Mouse (Mus musculus) R1 (cell line): Measurements from ENCODE around the gene Arf3.
"Not testable (repeated sequence)": the region's sequence is repeated elsewhere in the genome, so short reads cannot be mapped to it uniquely, and the experiment has no call there.

Experiments
- DNase-seq: peaks from one replicate; pipeline ENCODE4 v3.0.0-alpha.2; 2018; ENCODE audit warnings: low read depth, low spot score

Gene Arf3

DNA sequence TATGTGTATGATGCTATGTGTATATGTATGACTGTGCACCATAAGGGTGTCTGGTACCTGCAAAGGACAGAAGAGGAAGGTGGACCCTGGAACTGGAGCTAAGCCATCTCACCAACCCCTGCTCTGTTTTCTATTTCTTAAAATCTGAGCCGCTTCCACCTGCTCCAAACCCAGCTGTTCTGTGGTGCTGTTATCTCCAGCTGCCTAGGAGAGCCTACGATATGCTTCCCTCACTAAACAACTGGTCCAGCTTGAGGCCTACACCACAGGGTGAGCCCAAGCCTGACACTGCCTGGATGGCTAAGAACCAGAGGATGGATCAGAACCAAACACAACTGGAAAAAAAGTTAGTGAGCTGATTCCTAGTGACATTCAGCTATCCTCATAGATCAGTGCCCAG, 8.9 kb downstream of the Arf3 start:
- DNase-seq = no peak

DNA sequence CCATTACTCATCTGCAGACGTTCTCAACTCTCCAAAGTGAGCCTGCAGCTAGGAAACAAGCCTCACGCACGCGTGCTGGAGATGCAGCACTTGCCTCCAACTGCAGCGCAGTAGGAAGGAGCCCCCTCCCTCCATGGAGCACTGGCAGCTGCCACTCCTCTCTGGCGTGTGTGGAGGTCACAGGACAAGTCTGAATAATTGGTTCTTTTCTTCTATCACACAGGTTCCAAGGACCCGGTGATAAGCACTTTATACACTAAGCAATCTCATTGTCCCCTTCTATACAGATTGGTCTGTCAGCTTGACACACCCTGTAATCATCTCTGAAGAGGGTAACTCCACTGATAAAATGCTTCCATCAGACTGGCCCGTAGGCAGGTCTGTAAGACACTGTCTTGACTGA, 10.0 kb downstream of the Arf3 start:
- DNase-seq = peak; percentile 51

GRCm38 (mm10) chr15:98749093-98749492, 13.9 kb downstream of the Arf3 start:
- no peak for DNase-seq

GRCm38 (mm10) chr15:98747296-98747695, 15.7 kb downstream of the Arf3 start:
- no peak for DNase-seq

- no peak for DNase-seq
These were observed 16.6 kb downstream of the Arf3 start for GRCm38 (mm10) chr15:98746344-98746965.

GRCm38 (mm10) chr15:98743863-98744262, 19.2 kb downstream of the Arf3 start:
- DNase-seq = not testable (repeated sequence)

DNA sequence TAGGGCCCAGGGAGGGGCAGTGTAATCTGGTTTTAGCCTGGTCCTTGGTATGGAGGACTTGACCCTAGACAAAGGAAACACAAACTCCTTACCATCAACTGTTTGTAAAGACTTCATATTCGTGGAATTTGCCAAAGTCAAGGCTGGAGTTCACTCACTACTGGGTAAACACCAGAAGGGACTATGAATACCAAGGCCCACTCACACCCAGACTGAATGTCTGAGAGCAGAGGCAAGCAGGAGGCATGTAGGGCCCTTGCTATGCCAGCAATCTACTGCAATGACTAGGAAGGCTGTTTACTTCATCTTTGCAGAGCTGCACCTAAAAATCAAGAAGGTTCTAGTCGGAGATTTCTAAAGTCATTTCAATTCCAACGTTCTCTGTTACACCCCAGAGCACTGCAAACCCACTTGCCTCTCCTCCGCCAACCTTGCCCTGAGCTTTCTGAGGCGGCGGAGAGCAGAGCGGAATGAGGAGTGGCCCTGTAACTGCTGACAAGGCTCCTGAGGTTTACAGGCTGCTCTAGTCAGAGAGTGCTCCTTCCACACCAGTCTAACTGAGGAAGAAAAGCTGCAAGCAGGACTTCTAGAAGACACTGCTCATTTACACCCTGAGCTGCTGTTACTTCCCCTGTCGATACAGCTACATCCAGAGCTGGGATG, 20.1 kb downstream of the Arf3 start:
- DNase-seq = no peak

GRCm38 (mm10) chr15:98740219-98740618, 22.8 kb downstream of the Arf3 start:
- no peak for DNase-seq

DNA sequence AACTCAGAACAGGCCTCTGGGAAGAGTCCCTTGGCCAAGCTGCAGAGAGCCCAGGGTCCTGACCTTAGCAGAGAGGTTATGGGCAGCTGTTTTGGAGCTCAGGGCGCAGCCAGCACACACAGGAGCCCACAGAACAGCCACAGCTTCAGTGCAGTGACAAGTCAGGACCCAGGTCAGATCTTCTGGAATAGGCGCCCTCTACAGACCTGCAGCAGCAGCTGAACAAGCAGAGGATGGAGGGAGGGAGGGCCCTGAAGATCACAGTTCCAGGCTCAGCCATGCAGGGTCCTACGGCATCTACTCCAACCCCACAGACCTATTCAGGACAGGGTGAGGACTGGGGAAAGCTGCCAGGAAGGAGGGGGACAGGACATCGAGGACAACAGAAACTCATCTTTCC, 24.2 kb downstream of the Arf3 start:
- peak; percentile 38 for DNase-seq

- peak; percentile 58 for DNase-seq
These were observed 25.1 kb downstream of the Arf3 start for GRCm38 (mm10) chr15:98737881-98738280.

DNA sequence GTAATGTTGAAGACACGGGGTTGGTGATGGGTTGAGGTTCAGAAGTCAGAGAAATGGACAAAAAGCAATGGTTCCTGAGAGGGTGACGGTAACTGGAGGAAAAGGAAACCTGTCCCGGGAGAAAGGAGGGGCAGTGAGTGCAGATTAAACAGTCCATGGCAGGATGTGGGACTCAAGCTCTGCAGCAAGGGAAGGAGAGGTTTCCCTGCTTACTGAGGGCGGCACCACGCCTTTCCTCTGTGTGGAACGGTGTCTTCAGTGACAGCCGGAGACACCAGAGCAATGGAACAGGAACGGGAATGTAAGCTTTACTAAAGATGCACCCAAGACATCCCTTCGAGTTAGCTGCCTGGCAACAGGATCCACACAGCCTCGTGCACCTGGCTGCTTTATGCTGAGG, 26.5 kb downstream of the Arf3 start:
- DNase-seq = no peak

DNA sequence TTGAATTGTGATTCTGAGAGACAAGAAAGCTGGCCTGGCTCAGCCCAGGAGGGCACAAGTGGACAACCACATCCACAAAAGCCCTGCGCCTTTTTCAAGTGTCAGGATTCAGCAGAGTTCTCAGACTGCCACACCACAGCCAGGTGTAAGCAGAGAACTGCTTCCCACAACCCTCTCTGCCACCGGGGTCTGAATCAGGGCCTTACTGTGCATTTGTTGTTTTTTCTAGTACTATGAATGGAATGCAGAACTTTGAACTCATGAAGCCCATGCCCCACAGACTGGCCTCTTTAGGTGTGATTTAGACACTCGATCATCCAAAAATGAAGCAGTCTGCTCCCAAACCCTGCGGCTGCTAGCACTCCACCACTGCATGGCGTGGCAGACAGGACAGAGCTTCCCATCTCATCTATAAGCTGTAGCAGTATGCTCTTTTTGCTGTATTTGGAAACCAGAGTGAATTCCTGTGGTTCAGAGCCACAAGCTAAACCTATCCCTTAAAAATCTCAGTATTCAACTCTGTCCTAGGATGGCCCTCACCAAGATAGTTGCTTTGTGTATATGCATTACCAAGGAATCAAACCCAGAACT, 28.9 kb downstream of the Arf3 start:
- no peak for DNase-seq

DNA sequence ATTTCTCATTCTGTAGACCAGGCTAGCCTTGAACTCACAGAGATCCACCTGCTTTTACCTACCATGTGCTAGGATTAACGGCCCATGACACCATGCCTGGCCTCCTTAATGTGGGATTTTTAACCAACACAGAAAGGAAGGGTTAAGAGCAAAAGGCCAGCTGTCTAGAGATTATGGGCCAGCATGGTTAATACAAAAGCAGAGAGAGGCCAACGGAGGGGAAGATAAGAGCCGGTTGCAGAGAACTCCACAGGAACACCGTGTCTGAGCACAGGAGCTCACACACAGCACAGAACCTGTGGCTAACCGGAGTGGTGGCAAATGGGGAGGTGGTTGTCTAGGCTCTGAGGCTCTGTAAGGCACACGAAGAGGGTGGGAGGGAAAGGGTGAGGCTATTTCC, 29.6 kb downstream of the Arf3 start:
- DNase-seq = no peak

- DNase-seq = no peak
These were observed 30.9 kb downstream of the Arf3 start for GRCm38 (mm10) chr15:98732006-98732531.

DNA sequence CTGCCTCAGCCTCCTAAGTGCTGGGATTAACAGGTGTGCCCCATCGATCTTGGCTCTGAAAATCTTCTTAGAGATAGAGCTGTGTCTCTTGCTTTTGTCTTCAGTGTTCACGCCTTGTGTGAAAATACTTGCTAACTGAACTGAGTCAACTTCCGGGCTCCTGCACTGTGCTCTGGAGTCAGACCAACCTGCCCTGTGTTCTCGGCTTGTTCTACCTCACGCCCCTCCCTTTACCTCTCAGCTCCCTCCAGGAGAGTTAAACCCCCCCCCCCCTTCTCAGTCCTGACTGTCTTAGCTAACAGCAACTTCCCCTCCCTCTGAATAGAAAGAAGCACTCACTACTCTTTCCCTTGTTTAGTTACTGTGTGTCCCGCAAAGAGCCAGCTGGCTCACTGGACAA, 32.2 kb downstream of the Arf3 start:
- no peak for DNase-seq

- DNase-seq = no peak
These were observed 33.0 kb downstream of the Arf3 start for GRCm38 (mm10) chr15:98729791-98730545.

DNA sequence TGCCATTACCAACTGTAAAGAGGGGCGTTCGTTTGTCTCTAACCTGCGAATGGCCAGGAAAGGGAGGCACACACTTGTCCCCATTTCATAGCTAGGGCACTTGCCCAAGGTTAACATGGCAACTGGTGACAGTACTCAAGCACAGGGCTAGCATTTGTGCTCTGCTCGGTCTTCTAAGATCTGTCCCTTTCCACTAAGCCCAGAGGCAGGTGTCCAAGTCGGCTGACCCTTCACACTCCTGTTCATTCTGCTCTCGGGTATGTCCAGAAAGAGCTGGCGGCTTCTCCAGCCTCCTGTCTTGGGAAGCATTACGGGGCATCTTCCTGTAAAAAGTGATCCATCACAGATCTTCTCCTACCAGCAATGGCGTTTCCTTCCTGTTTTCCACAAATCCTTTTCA, 34.6 kb downstream of the Arf3 start:
- DNase-seq = no peak

DNA sequence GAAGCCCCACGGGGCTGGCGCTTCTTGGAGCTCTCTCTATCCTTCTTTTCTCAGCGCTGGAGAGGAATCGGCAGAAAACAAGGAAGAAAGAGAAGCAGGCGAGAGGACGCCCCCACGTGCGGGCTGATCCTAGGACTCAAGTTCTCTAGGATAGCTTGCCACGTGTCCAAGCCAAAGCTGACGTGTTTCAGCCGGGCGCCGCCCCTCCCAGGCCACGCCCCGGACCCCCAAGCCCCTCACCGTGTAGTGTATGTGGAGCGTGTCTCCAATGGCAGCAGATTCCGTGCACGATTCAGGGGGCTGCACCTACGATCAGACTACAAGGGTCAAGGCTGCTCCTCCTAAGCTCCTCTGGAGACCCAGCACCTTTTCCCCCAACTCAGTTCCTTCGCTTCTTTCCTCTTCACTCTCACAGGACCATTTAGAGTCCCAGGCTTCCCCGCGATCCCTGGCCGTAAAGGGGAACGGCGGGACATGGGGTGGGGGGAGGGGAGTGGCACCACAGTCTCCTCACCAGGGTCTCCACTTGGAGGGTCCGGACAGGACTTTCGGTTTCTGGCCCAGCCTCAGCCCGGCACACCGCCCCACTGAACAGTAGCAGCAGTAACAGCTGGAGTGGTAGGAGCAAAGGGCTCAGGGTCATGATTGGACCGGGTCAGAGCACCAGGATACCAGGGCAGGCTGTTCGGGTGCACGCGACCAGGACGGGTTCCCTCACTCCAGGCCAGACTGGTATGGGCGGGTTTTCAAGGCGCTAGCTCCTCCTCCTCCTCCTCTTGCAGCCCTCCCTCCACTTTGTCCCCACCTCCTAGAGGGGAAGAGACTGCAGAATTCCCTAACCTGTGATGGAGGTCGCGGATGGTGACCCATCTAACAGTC, 35.3 kb downstream of the Arf3 start, which contains the start of gene Fkbp11:
TSS of gene Fkbp11 (minus strand) at position 756 of the 879 bp plus-strand sequence.
- peak; percentile 94 for DNase-seq

DNA sequence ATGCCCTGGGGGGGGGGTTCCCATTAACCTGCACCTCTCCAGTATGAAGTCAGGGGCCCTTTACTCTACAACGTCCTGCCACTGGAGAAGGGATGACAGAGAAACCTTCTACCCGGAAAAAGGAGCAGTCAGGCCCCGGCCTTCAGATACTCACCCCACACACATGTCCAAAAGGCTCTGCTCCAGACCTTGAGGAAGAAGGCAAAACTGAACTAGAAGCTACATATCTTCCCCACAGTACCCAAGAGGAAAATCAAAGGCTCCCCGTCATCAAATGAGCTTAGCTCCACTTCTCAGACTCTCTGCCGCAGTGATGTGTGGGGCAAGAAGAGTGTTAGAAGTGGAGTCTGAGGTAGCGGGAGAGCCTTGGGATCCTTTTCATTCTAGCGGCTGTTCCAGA, 36.3 kb downstream of the Arf3 start:
- no peak for DNase-seq

GRCm38 (mm10) chr15:98726079-98726478, 36.9 kb downstream of the Arf3 start:
- no peak for DNase-seq

DNA sequence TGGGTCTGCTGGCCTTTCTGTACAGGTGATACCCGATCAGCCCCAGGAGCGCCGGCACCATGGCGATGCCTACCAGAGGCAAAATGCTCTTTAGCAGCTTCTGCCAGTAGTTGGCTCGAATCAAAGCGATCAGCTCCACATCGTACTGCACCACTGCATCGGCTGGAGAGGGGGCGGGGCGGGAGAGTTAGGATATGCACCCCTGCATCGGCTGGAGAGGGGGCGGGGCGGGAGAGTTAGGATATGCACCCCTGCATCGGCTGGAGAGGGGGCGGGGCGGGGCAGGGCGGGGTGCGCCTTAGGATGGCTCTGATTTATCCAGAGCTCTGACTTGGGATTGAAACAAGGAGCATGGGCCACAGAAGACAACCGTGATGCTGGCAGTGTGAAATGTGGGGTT, 38.6 kb downstream of the Arf3 start:
- peak; percentile 35 for DNase-seq
